Mouse (Mus musculus): Measurements from ENCODE around the gene Bcar1. TPM values are rescaled to one million over a fixed set of nuclear protein-coding genes. Genes with fewer than 3 reads are reported as not detected.
A peak's percentile ranks its signal among the peaks of the same experiment; 100 is the strongest.

The Bcar1 gene
- polyA plus RNA-seq, 1 experiment: 42.1 TPM

DNA sequence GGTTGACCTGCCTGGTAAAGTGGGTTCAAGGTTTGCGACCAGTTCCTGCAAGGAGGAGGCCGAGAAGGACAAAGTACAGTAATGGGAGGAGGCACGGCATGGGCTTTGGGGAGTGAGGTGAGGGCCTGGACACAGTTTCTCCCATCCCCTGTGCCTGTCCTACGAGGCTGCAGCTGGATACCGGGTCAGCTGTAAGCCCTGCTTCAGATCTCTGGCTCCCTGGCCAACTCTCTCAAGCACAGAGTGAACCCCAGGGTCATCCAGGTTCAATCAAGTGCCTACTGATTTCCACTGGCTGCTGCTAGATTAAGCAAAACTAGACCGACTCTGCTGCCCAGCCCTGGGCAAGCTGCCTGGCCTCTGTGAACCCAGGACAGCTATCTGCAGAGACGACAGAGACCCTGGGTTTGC, 3.3 kb downstream of the Bcar1 start:
- DNase-seq (ENCODE audit: extremely low spot score in 1 of 2, low spot score in 1 of 2): no peak

DNA sequence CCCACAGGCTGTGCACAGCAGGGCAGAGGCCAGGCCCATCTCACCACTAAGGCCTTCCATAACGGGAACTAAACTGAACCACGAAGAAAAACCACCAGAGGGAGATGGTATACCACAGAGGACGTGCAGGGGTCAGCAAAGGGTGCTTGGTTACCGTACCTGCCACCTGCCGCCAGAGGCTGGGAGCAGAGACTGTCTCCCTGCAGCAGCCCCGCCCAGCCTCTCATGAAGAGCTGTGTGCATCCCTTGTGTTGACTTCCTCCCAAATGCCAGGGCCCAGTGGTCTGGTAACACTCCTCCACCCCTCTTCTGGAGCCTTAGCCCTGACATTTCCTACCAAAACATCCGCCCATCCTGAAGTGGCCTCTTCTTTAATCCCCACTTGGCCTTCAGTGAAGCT, 4.0 kb downstream of the Bcar1 start:
- DNase-seq (ENCODE audit: extremely low spot score in 1 of 2, low spot score in 1 of 2): no peak

DNA sequence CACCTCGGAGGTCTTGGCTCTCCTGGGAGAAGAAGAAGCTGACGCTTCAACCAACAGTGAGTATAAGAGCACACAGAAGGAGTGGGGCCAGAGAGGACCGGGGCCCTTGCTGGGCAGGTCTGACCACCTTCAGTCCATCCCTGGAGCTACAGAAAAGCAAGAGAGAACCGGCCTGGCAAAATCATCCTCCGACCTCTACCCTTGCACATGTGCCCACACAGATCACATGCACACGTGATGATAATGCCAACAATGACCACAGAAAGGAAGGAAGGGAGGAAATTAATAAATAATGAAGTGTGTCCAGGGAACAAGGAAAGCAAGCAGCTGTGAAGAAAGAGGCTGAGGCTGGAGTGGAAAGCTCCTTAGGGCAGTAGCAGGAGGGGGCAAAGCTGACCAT, 4.7 kb downstream of the Bcar1 start:
- DNase-seq (ENCODE audit: extremely low spot score in 1 of 2, low spot score in 1 of 2): no peak

DNA sequence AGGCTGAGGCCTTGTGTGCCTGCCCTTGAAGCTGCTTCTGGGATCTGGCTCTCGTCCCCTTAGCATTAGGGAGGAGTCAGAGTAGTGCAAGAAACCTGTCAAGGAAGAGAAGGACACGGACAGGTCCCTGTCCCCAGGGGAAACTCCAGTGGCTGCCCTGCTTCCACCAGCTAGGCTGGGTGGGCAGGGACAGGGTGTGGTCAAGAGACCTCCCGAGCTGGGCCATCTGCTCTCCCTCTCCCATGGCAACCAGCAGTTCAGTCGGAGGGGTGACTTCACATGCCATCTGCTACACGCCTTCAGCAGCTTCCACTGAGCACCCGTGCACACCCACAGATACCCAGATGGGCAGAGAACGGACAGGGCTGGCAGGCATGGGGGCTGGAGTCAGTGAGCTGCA, 7.3 kb downstream of the Bcar1 start:
- DNase-seq (ENCODE audit: extremely low spot score in 1 of 2, low spot score in 1 of 2): peak in 1 of 2 experiments; percentile 72

DNA sequence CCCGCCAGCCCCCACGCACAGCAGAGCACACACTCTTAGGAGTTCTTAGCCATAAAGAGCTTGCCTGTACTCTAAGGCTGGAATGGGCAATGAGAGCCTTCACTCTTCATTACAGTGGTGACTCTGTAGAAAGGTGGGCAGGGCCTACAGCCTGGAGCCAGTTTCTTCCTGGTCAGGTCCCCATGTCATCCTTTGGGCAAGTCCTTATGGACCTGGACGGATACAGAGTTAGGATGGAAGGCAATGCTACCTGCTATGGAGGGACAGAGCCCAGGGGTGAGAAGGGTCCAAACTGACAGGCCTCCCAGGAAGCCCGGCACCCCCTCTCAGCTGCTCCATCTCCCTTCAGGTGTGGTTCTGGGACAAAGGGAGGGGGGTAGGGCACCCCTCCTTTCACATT, 7.8 kb downstream of the Bcar1 start:
- no peak for DNase-seq (ENCODE audit: extremely low spot score in 1 of 2, low spot score in 1 of 2)

DNA sequence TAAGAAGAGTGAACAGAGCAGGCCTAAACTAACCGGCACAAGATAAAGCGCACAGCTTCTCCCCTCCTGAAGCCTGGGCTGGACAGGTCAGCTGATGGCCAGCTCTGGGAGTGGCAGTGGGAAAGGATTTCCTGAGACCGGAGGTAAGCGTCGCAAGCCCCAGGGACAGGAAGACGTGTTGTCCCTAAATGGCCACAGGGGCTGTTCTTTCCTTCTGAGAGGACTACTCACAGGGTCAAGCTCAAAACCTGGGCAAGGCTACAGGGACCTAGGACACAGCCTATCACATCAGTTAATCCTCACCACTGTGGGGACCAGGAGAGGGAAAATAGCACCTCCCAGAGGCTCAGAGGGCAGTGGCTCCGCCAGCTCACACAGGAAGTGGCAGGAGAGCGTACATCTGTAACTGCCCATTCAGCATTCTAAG, 8.3 kb downstream of the Bcar1 start:
- no peak for DNase-seq (ENCODE audit: extremely low spot score in 1 of 2, low spot score in 1 of 2)

DNA sequence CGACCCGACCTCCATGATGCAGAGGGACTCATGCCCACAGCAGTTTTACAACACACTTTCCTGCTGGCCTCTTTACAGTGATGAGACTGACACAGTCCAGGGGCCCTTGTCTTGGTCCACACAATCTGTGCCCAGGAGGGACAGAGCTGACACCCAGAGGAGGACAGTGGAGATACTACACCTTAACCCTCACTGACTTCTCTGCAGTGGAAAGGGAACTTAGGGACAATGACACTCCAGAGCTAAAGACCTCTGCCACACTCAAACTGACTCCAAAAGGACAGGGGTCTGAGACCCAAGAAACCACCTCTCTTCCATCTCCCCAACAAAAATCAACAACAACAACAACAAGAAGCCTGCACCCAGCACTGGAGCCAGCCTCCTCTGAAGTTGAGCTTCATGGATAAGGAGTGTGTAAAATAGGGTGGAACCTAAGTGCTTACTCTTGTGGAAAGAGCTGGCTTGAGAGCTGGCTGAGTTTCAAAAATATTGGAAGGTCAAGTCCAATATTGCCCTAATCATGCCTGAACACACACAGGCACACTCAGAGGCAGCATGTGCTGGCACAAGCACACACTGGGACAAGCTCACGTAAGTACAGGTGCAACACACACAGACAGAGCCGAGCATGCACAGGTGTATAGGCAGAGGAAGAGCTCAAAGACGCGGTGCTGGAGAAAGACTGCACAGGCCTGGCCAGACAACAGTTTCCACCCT, 9.2 kb downstream of the Bcar1 start:
- DNase-seq (ENCODE audit: extremely low spot score in 1 of 2, low spot score in 1 of 2): no peak

DNA sequence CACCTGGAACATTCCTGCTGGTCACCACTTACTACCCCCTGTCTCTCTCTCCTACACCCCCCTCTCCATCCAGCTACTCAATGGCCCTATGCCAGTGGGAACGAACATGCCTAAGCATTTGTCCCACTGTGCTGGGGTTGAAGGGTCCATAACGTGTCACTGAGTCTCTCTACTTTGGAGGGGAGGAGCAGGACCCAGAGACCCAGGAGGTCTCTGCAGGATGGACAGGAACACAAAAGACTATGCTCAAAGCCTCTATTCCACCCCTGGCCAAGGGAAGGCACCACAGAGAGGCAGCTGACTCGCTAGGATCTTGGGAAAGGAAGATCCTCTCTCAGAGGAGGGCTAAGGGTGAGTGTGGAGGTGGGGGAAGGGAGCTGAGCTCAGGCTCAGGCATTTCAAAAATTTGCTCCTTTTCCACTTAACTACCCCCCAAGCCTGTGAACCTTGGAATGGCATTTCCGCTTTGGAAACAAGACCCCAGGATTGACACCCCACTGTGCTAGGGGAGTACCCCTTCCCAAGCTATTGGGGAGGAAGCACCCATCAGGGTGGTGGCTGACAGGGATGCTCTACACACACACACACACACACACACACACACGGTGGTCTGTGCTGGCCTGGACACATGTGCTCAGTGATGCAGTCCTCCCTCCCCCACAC, 9.9 kb downstream of the Bcar1 start:
- DNase-seq (ENCODE audit: extremely low spot score in 1 of 2, low spot score in 1 of 2): no peak

DNA sequence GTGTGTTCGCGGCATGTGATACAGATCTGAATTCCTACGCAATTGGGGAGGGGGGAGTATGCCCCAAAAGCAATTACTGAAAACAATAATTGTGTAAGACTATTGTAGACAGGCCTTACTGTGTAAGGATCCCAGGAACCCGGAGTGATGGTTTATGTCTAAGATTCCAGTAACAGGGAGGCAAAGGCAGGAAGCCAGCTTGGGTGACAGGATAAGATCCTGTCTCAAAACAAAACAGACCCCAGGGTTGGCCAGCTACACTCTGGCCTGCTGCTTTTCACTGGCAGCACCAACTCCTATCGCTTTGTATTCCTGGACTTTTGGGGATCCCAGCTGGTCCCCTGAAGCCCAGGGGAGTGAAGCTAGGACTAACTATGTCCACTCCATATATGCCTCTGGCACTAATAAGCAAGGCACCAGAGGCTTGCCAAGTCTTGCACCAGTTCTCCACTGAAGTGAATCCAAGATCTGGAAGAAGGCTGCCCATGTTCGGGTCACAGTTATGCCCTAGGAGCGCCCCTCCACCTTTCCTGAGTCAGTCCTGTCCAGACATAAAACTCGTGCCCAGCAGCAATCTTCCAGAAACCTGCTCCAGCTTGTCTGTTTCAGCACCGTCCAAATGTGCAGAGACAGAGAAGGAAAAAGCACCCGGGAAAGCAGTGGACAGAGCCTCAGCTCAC, 11.1 kb downstream of the Bcar1 start:
- no peak for DNase-seq (ENCODE audit: extremely low spot score in 1 of 2, low spot score in 1 of 2)

DNA sequence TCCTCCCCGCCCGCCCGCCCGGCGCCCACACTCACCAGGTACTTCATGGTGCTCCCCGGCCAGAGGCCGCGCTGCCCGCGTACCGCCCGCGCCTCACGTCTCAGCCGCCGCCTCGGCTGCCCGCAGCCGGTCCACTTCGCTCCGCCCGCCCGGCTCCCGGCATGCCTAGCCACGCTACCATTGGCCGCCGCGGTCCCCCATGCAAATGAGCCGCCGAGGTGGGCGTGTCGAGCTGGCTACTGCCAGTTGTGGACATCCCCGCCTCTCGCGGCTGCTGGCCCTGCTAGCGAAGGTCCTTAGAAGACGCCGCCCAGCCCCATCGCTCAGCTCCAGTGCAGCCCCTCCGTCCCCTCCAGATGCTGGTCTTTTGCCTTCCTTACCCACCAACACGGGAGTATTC, 11.6 kb downstream of the Bcar1 start:
- DNase-seq (ENCODE audit: extremely low spot score in 1 of 2, low spot score in 1 of 2): peak; percentile 88 to 97

DNA sequence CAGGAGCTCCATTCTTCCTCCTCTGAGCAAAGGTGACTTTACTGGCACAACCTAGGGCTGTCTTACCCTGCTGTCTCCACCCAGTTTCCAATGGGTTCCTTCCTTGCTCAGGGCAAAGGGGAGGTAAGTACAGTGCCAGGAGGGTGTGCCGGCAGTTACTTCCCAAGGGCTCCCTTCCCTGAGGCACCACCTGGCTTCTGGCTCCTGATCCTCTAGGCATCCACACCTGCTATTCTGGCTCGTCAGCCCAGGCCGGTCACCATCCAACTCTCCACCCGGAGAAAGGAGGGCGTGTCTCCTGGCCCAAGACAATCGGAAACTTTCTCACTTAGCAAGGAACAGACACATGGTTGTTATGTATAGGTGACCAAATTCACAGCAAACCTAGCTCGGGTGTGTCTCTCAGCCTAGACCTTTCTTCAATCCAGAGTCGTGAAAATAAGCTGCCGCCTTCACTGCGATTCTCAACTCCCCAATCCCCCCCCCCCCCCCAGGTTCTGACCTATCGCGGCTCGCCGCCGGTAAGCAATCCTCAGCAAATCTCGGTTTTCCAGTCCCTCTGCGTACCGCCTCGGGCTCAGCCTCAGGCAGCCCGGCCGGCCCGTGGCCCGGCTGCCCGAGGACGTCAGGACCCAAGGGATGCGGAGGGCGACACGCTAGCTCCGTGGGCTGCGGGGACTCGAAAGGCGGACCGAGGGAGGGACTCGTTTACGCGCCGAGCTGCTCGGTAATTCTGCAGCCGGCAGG, 12.2 kb downstream of the Bcar1 start:
- DNase-seq (ENCODE audit: extremely low spot score in 1 of 2, low spot score in 1 of 2): no peak

DNA sequence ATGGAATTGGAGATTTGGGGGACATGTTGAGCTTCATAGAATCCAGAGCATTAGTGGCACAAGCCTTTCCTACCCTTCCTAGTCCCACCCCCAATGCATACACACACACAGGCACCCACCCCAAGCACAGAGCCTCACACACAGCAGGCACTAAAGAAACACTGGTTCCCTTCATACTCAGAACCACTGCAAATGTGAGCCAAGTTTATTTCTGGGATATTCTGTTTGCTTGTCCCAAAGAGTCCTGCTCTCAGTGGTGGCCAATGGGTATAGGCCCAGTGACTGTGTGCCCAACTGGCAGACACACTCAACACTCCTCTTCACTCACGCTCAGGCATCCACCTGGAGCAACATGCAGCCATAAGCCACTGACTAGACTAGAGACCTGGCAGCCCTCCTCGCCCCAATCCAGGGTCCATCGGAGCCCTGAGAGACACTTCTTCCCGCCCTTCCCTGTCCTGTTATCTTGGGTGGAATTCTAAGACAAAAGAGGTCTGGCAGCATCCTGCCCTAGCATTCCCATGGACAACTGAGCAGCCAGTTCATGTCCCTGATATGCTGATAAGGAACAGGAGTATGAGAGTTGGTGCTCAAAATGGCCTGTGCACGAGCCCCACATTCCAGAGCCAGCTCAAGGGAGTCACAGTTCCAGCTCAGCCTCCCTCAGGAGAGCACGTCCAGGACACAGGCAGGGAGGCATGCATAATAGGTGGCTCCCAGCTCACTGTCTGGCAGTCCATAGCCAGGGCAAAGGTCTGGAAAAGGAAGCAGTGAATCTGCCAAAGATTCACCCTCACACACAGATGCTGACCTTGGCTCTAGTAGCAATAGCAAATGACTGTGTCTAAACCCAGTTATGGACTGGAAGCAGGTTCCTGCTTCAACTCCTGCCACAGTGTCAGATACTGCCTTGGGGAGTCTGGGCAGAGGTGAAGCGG, 14.1 kb downstream of the Bcar1 start:
- DNase-seq (ENCODE audit: extremely low spot score in 1 of 2, low spot score in 1 of 2): no peak

DNA sequence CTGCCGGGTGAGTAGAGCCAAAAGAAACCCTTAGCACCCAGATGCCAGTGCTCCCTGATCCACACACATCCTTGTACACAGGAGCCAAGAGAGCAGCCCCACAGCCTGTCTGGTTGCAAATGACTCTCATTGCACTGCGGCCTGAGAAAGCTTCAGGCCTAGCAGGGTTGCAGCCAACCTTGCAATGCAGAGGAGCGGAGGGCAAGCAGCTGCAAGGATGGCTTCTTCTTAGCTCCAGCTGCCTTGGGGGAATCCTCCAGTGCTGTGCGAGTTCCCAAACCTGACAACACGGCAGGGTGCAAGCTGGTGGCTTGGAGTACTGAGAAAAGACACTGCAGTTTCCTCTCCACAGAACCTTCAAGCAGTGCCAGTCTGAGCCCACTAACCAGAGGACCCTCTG, 15.1 kb downstream of the Bcar1 start:
- DNase-seq (ENCODE audit: extremely low spot score in 1 of 2, low spot score in 1 of 2): no peak

DNA sequence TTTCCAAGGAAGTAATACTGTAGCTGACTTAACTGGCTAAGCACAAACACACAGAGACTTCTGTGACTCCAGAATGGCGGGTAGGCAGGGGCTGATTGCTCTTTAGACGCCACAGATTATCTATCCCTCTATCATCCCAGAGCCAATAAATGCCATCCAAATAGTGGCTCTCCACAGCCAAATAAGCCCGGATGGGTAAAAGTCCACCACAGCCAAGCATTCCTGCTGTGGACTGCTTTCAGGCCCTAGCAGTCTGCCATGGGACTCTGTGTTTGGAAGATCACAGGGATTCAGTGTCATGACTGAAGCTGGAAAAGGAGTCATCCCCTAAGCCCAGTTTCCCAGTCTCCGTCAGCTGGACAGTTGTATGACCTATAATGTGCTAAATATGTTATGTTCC, 16.1 kb downstream of the Bcar1 start:
- no peak for DNase-seq (ENCODE audit: extremely low spot score in 1 of 2, low spot score in 1 of 2)

DNA sequence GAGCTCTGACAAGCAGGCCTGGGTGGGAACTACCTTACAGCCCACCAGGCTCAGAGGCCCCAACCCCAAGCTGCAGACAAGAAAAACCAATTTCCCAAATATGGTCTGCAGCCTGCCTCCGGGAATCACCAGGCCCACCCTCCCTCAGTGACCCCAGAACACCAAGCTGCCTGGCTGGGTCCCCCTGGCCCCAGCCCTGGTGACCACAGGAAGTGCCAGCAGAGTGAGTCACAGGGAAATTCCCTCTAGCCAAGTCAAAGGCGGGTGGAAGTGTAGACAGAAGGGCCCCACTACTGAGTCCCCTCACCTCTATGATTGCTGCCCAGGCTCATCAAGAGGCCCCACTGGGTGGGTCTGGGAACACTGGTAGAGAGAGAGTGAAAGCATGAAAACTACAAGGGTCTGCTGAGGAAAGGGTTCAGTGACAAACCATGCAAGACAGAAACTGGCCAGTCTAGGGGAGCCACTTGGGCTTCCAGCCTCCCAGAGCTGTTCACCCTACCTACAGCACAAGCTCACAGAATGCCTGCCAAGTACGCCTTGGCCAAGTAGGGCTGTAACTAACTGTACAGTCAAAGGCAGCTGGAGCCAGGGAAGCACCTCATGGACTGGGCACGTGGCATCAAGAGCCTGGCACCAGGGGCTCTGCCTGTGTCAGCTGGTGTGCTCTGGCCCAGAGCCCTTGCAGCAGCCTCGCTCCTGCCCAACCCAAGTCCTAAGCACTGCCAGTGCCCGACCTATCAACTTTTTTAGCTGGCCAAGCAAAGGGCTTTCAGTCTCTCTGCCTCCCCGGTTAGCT, 17.3 kb downstream of the Bcar1 start:
- DNase-seq (ENCODE audit: extremely low spot score in 1 of 2, low spot score in 1 of 2): peak; percentile 68 to 69

DNA sequence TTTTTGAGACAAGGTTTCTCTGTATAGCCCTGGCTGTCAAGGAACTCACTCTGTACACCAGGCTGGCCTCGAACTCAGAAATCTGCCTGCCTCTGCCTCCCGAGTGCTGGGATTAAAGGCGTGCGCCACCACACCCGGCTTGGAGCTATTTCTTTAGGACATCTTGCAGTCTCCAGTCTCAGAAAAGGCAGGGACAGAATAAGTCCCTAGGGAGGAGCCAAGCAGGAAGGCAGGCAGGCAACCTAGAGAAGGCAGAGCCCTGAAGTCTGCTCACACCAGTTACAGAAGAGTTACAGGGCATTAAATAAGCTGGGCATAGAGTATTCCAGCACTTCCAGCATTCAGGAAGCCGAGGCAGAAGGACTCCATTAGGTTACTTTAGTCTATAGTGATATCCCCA, 18.3 kb downstream of the Bcar1 start:
- no peak for DNase-seq (ENCODE audit: extremely low spot score in 1 of 2, low spot score in 1 of 2)

DNA sequence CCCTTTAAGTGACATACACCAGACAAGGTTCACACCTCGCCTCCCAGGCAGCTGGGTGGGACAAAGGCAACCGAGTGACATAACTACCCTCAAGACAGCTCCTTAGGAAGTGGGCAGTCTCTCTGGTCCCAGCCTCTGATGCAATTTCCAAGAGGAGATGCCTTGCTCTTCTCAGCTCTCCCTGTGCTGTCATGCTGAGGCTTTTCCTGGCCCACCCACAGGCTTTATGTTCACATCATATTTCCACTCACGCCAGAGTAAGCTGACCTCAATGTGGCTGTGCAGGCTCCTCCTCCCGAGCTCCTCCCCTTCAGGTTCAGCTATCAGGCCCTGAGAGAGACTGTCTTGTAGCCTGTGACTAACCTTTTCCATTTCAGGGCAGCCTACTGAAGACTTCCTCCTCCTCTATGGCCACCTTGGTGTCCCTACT, 23.5 kb downstream of the Bcar1 start:
- no peak for DNase-seq (ENCODE audit: extremely low spot score in 1 of 2, low spot score in 1 of 2)

DNA sequence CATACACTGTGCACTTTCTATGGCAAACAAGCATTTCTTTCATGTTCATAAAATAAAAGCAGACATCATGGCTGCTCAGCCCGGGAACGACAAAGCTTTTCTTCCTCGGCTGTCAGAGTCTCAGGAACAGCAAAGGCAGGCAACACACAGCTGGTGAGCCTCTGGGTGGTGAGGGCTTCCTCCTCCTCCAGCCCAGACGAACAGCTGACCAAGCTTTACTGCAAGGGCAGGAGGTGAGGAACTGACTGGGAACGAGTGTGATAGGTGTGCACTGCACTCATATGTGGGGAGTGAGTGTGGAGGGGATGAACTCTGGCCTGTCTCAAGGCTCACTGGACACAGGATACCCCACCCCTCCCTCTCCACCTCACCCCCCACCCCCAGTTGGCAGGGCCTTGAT, 24.7 kb downstream of the Bcar1 start:
- DNase-seq (ENCODE audit: extremely low spot score in 1 of 2, low spot score in 1 of 2): no peak

DNA sequence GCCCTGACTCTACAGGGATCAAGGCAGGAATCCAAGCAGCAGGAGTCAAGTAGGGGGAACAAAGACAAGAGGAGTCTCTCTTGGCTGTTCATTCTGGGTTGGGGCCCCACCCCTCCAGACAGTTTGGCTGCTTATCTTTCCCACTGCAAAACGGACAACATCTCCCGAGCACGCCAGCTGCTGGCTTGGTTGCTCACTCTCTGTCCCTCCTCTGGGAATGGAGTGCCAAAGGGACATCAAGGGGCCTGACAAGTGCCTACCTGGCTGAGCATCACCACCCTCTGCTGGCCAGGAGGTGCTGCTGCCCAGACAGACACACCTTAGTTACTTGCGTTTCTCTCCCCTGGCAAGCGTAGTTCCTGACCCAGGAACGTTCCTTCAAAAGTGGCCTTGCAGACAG, 25.7 kb downstream of the Bcar1 start:
- DNase-seq (ENCODE audit: extremely low spot score in 1 of 2, low spot score in 1 of 2): no peak
